Mouse (Mus musculus): ENCODE data around the gene Anxa4. TPM values are rescaled to one million over a fixed set of nuclear protein-coding genes. Genes with fewer than 3 reads are reported as not detected.

Gene Anxa4
- polyA plus RNA-seq, 1 experiment from 2014 or later: 5.6 TPM

DNA sequence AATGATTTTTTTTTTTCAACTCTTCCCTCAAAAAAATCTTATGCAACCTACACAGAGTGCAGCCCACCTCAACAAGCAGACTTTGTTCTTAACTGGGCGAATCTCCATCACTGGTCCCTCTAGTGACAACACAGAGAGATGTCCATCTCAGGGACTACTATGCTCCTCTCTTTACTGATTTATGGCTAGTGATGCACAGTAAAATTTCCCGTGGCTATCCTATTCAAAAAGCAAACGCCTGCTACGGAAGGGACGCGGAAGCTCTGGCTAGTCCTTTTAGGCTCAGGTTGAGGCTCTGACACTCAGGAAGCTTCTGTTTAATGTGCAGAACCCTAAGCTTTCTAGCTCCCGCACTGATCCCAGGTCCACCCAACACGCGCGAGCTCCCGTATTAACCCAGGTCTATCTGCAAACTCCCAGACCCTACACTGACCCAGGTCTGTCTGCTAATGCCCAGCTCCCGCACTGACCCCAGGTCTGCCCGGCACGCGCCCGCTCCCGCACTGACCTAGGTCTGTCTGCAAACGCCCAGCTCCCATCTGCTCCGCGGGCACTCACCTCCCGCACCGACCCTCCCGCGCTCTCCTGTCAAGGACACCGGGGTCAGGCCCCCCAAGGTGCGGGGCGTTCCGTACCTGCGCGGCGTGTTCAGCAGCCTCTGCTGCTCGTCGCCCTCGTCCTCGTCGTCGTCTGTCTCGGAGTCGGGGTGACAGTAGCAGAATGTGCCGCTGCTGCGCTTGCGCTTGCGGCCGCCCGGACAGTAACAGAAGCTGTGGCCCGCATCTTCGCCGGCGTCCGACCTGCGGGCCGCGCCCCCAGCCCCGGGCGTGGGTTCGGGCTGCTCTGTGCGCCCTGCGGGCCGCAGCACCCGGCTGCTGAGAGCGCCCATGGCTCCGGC is 60.9 kb downstream of the Anxa4 start:
- peak; percentile 51 for ATAC-seq (ENCODE audit: low FRiP score, low TSS enrichment)
- under 1% methylated on average over 62 of the region's 62 CpGs for WGBS

DNA sequence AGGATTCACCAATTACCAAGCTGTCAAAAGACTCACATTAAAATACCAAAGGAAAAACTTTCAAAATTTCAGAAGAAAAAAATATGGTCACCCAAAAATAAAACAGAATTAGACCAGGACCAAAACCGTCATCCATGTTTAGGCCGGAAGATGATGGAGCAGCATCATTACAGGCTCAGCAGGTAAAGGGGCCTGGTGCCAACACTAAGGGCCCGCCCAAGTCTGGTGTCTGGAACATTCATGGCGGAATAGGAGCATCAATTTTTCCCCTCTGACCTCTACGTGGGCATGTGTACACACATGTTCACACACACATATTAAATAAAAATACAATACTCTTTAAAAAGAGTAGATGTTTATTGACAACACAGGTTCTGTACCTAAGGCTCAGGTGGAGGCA is 64.7 kb downstream of the Anxa4 start:
- ATAC-seq (ENCODE audit: low FRiP score, low TSS enrichment) (no peak), DNase-seq (no peak)
- H3K4me1 ChIP-seq (ENCODE audit: control insufficient read depth, insufficient read depth, low read length): peaks cover 18% of the 10 kb centered on the region
- no peak overlapping the region for H3K4me3 ChIP-seq (replicated peaks; ENCODE audit: low read depth, low read length)
- H3K4me2 ChIP-seq (ENCODE audit: low read length): no peak overlapping the region
- H3K36me3 ChIP-seq (ENCODE audit: control insufficient read depth, insufficient read depth, low read length): 0 out of 2 replicates have a peak, but pooled peaks cover 7% of the 10 kb centered on the region
- H3K9ac ChIP-seq (replicated peaks; ENCODE audit: low read length): no peak overlapping the region
- no peak overlapping the region for H3K27ac ChIP-seq (replicated peaks; ENCODE audit: low read depth, low read length)
- no peaks in the 10 kb centered on the region for H3K27me3 ChIP-seq (ENCODE audit: control insufficient read depth, insufficient read depth, low read length)
- 93% methylated on average over 5 of the region's 5 CpGs for WGBS
- no peaks in the 10 kb centered on the region for H3K9me3 ChIP-seq (ENCODE audit: control insufficient read depth, low read length)

More for the DNA sequence above, 60.9 kb downstream of the Anxa4 start:
- Histone ChIP-seq H3K9me3 (ENCODE audit: control insufficient read depth, low read length) (no peaks in the 10 kb centered on the region), H3K27ac (replicated peaks; ENCODE audit: low read depth, low read length) (peak overlapping the region; percentile 95), H3K9ac (replicated peaks; ENCODE audit: low read length) (peak overlapping the region; percentile 94), H3K4me1 (ENCODE audit: control insufficient read depth, insufficient read depth, low read length) (peaks cover 21% of the 10 kb centered on the region), H3K27me3 (ENCODE audit: control insufficient read depth, insufficient read depth, low read length) (no peaks in the 10 kb centered on the region), H3K36me3 (ENCODE audit: control insufficient read depth, insufficient read depth, low read length) (0 out of 2 replicates have a peak, but pooled peaks cover 1% of the 10 kb centered on the region), H3K4me2 (ENCODE audit: low read length) (peak overlapping the region; percentile 80), H3K4me3 (replicated peaks; ENCODE audit: low read depth, low read length) (peak overlapping the region; percentile 94)
- DNase-seq: peak; percentile 58

- Histone ChIP-seq H3K9ac (replicated peaks; ENCODE audit: low read length) (no peak overlapping the region), H3K4me1 (ENCODE audit: control insufficient read depth, insufficient read depth, low read length) (no peaks in the 10 kb centered on the region), H3K36me3 (ENCODE audit: control insufficient read depth, insufficient read depth, low read length) (peaks cover 34% of the 10 kb centered on the region), H3K4me2 (ENCODE audit: low read length) (no peak overlapping the region), H3K27me3 (ENCODE audit: control insufficient read depth, insufficient read depth, low read length) (no peaks in the 10 kb centered on the region), H3K4me3 (replicated peaks; ENCODE audit: low read depth, low read length) (no peak overlapping the region), H3K27ac (replicated peaks; ENCODE audit: low read depth, low read length) (no peak overlapping the region), H3K9me3 (ENCODE audit: control insufficient read depth, low read length) (no peaks in the 10 kb centered on the region)
- no peak for ATAC-seq (ENCODE audit: low FRiP score, low TSS enrichment)
- WGBS: 81% methylated on average over 3 of the region's 3 CpGs
- no peak for DNase-seq
Observed at GRCm38 (mm10) chr6:86721977-86722376, 71.4 kb downstream of the Anxa4 start.

DNA sequence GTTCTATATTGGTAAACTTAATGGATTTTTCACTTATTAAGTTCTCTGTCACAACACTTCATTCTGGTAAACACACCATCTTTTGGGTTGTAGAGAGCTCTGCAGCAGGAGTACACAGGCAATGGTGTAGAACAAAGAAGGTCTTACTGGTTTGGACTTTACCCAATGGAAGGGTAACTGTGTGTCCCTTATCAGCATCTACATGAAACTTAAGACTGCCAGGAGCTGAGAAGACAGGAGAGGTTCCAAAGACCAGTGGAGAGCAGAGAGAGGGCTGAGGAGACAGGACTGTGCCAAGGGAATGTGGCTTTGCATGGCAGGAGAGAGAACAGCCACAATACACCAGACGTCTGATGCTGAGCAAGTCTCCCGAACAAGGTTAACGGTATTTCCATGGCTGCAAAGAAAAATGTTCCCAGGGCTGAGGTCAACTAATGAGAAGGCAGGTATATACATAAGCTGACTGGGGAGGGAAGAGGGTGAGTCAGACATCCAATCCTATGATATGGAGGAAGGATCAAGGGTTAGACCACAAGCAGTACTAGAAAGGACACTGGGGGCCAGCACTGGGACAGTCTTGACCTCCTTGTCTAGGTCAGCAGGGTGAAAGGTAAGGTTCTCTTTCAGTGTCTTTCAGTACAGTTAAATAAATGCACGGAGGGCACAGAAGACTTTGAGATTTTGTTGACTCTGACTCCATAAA is 85.2 kb downstream of the Anxa4 start:
- Histone ChIP-seq H3K9ac (replicated peaks; ENCODE audit: low read length) (no peak overlapping the region), H3K4me1 (ENCODE audit: control insufficient read depth, insufficient read depth, low read length) (no peaks in the 10 kb centered on the region), H3K36me3 (ENCODE audit: control insufficient read depth, insufficient read depth, low read length) (peaks cover 78% of the 10 kb centered on the region), H3K27me3 (ENCODE audit: control insufficient read depth, insufficient read depth, low read length) (no peaks in the 10 kb centered on the region), H3K4me2 (ENCODE audit: low read length) (no peak overlapping the region), H3K9me3 (ENCODE audit: control insufficient read depth, low read length) (no peaks in the 10 kb centered on the region), H3K27ac (replicated peaks; ENCODE audit: low read depth, low read length) (no peak overlapping the region), H3K4me3 (replicated peaks; ENCODE audit: low read depth, low read length) (no peak overlapping the region)
- DNase-seq (no peak), ATAC-seq (ENCODE audit: low FRiP score, low TSS enrichment) (no peak)
- WGBS: 81% methylated on average over 4 of the region's 4 CpGs

- H3K27ac ChIP-seq (replicated peaks; ENCODE audit: low read depth, low read length): no peak overlapping the region
- no peak overlapping the region for H3K9ac ChIP-seq (replicated peaks; ENCODE audit: low read length)
- no peak for ATAC-seq (ENCODE audit: low FRiP score, low TSS enrichment)
- H3K36me3 ChIP-seq (ENCODE audit: control insufficient read depth, insufficient read depth, low read length): peaks cover 94% of the 10 kb centered on the region
- DNase-seq: no peak
- H3K27me3 ChIP-seq (ENCODE audit: control insufficient read depth, insufficient read depth, low read length): no peaks in the 10 kb centered on the region
- no peak overlapping the region for H3K4me3 ChIP-seq (replicated peaks; ENCODE audit: low read depth, low read length)
- no peak overlapping the region for H3K4me2 ChIP-seq (ENCODE audit: low read length)
- H3K4me1 ChIP-seq (ENCODE audit: control insufficient read depth, insufficient read depth, low read length): no peaks in the 10 kb centered on the region
- H3K9me3 ChIP-seq (ENCODE audit: control insufficient read depth, low read length): no peaks in the 10 kb centered on the region
- 95% methylated on average over 9 of the region's 9 CpGs for WGBS
Observed at GRCm38 (mm10) chr6:86702577-86702976, 90.8 kb downstream of the Anxa4 start.

DNA sequence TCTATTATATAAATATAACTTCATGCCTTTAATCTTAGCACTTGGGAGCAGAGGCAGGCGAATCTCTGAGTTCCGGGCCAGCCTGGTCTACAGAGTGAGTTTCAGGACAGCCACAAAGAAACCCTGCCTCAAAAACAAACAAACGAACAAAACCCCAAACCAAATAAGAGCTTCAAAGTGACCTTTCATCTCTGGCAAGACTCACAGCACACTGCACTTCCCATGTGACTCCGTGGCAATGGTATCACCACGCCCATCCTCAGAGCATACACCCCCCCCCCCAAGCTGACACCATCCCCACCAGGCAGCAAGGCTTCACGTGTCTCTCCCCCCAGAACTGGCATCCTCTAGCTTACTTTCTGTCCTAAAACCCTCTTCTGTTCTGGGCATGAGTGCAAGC is 95.5 kb downstream of the Anxa4 start:
- Histone ChIP-seq H3K4me2 (ENCODE audit: low read length) (no peak overlapping the region), H3K27me3 (ENCODE audit: control insufficient read depth, insufficient read depth, low read length) (no peaks in the 10 kb centered on the region), H3K9me3 (ENCODE audit: control insufficient read depth, low read length) (no peaks in the 10 kb centered on the region), H3K27ac (replicated peaks; ENCODE audit: low read depth, low read length) (no peak overlapping the region), H3K4me3 (replicated peaks; ENCODE audit: low read depth, low read length) (no peak overlapping the region), H3K4me1 (ENCODE audit: control insufficient read depth, insufficient read depth, low read length) (no peaks in the 10 kb centered on the region), H3K36me3 (ENCODE audit: control insufficient read depth, insufficient read depth, low read length) (peaks cover 95% of the 10 kb centered on the region), H3K9ac (replicated peaks; ENCODE audit: low read length) (no peak overlapping the region)
- DNase-seq: no peak
- ATAC-seq (ENCODE audit: low FRiP score, low TSS enrichment): no peak
- WGBS: 89% methylated on average over 6 of the region's 6 CpGs

- no peak overlapping the region for H3K4me3 ChIP-seq (replicated peaks; ENCODE audit: low read depth, low read length)
- H3K27me3 ChIP-seq (ENCODE audit: control insufficient read depth, insufficient read depth, low read length): no peaks in the 10 kb centered on the region
- no peak overlapping the region for H3K9ac ChIP-seq (replicated peaks; ENCODE audit: low read length)
- peaks cover 92% of the 10 kb centered on the region for H3K36me3 ChIP-seq (ENCODE audit: control insufficient read depth, insufficient read depth, low read length)
- H3K27ac ChIP-seq (replicated peaks; ENCODE audit: low read depth, low read length): no peak overlapping the region
- DNase-seq (no peak), ATAC-seq (ENCODE audit: low FRiP score, low TSS enrichment) (no peak)
- H3K9me3 ChIP-seq (ENCODE audit: control insufficient read depth, low read length): no peaks in the 10 kb centered on the region
- H3K4me1 ChIP-seq (ENCODE audit: control insufficient read depth, insufficient read depth, low read length): no peaks in the 10 kb centered on the region
- WGBS: 90% methylated on average over 10 of the region's 10 CpGs
- no peak overlapping the region for H3K4me2 ChIP-seq (ENCODE audit: low read length)
Observed at GRCm38 (mm10) chr6:86696213-86696612, 97.2 kb downstream of the Anxa4 start.

GRCm38 (mm10) chr6:86694465-86694864 is 98.9 kb downstream of the Anxa4 start:
- DNase-seq (peak; percentile 71), ATAC-seq (ENCODE audit: low FRiP score, low TSS enrichment) (no peak)
- Histone ChIP-seq H3K4me2 (ENCODE audit: low read length) (no peak overlapping the region), H3K27ac (replicated peaks; ENCODE audit: low read depth, low read length) (no peak overlapping the region), H3K4me1 (ENCODE audit: control insufficient read depth, insufficient read depth, low read length) (no peaks in the 10 kb centered on the region), H3K9ac (replicated peaks; ENCODE audit: low read length) (no peak overlapping the region), H3K9me3 (ENCODE audit: control insufficient read depth, low read length) (no peaks in the 10 kb centered on the region), H3K4me3 (replicated peaks; ENCODE audit: low read depth, low read length) (no peak overlapping the region), H3K36me3 (ENCODE audit: control insufficient read depth, insufficient read depth, low read length) (peaks cover 91% of the 10 kb centered on the region), H3K27me3 (ENCODE audit: control insufficient read depth, insufficient read depth, low read length) (no peaks in the 10 kb centered on the region)
